Mouse (Mus musculus): ENCODE measurements around the gene Spo11.

Spo11 gene

GRCm38 (mm10) chr2:172974701-172975100 lies 2.8 kb upstream of the Spo11 start:
- Histone ChIP-seq H3K36me3 (ENCODE audit: control insufficient read depth, insufficient read depth, low read length, poor library complexity, severe bottlenecking) (no peaks in the 10 kb centered on the region), H3K27me3 (ENCODE audit: control insufficient read depth, insufficient read depth, low read length, poor library complexity, severe bottlenecking) (no peaks in the 10 kb centered on the region)
- DNase-seq (ENCODE audit: low read depth, low spot score), result no peak

- Histone ChIP-seq H3K27me3 (ENCODE audit: control insufficient read depth, insufficient read depth, low read length, poor library complexity, severe bottlenecking) (no peaks in the 10 kb centered on the region), H3K36me3 (ENCODE audit: control insufficient read depth, insufficient read depth, low read length, poor library complexity, severe bottlenecking) (no peaks in the 10 kb centered on the region)
- DNase-seq (ENCODE audit: low read depth, low spot score), result no peak
Observed at GRCm38 (mm10) chr2:172975159-172975558, 2.3 kb upstream of the Spo11 start.

GRCm38 (mm10) chr2:172976661-172977238 lies 750 bp upstream of the Spo11 start:
- DNase-seq (ENCODE audit: low read depth, low spot score), result peak; percentile 75
- no peaks in the 10 kb centered on the region for H3K27me3 ChIP-seq (ENCODE audit: control insufficient read depth, insufficient read depth, low read length, poor library complexity, severe bottlenecking)
- no peaks in the 10 kb centered on the region for H3K36me3 ChIP-seq (ENCODE audit: control insufficient read depth, insufficient read depth, low read length, poor library complexity, severe bottlenecking)

GRCm38 (mm10) chr2:172978131-172978633 lies 682 bp downstream of the Spo11 start:
- no peak for DNase-seq (ENCODE audit: low read depth, low spot score)
- no peaks in the 10 kb centered on the region for H3K36me3 ChIP-seq (ENCODE audit: control insufficient read depth, insufficient read depth, low read length, poor library complexity, severe bottlenecking)
- H3K27me3 ChIP-seq (ENCODE audit: control insufficient read depth, insufficient read depth, low read length, poor library complexity, severe bottlenecking), result no peaks in the 10 kb centered on the region

DNA sequence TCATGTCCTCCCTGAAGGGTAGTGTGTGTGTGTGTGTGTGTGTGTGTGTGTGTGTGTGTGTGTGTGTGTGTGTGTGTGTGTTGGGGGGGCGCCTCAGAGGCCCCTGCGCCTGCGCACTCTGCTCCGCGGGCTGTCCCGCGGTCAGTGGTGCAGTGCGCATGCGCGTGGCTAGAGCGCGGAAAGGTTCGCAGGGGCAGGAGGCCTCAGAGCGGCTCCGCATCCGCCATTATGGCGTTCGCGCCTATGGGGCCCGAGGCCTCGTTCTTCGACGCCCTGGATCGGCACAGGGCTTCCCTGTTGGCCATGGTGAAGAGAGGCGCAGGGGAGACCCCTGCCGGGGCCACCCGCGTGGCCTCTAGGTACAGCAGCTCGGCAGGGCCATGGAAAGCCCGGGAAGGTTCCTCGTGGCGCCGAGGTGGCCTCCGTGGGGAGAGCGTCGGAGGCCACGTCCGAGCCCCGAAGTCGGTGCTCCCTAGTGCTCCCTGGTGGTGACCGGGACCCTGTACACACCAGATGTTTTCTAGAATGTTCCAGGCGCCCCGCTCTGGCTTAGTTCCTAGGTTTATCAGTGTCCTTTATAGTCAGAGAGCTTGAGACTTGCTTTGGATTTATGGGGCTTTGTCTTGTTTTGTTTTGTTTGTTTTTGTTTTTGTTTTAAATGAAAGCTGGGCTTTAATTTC lies 2.3 kb downstream of the Spo11 start:
- DNase-seq (ENCODE audit: low read depth, low spot score), result no peak

DNA sequence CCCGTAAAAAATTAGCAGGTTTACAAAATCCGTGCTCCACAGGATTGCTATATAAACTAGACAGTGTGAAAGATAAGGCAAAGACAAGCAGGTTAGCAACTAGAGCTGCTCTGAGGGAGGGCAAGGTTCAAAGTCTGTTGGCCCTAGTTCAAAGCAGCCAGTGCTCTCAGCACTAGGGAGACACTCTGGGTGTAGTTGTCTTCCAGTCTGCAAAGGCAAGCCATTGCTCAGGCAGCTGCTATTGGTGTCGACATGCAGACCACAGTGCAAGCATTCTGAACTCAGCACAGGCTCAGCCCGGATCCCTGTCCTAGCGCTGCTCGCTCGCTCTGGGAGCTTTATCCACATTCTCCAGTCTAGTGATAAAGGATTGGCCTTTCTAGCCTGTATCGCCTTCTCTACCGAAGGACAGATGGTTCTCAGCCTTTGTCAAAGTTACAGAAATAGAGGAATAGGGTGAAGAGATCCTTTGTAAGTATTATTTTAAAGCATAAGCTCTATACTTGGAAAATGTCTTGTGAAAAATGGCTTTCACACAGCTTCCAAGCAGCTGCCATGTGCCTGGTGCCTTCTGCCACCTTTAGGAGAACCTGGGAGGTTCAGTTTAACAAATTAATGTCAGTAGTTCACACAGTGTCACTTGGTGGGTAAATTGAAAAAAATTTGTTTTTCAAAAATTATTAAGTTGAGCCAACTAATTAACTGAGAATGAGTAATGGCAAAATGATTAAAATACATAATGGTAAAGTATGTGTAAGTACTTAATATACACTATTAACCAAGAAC lies 5.5 kb downstream of the Spo11 start:
- H3K36me3 ChIP-seq (ENCODE audit: control insufficient read depth, insufficient read depth, low read length, poor library complexity, severe bottlenecking), result no peaks in the 10 kb centered on the region
- no peak for DNase-seq (ENCODE audit: low read depth, low spot score)

More for the DNA sequence above, 2.3 kb downstream of the Spo11 start:
- no peaks in the 10 kb centered on the region for H3K27me3 ChIP-seq (ENCODE audit: control insufficient read depth, insufficient read depth, low read length, poor library complexity, severe bottlenecking)
- no peaks in the 10 kb centered on the region for H3K36me3 ChIP-seq (ENCODE audit: control insufficient read depth, insufficient read depth, low read length, poor library complexity, severe bottlenecking)

DNA sequence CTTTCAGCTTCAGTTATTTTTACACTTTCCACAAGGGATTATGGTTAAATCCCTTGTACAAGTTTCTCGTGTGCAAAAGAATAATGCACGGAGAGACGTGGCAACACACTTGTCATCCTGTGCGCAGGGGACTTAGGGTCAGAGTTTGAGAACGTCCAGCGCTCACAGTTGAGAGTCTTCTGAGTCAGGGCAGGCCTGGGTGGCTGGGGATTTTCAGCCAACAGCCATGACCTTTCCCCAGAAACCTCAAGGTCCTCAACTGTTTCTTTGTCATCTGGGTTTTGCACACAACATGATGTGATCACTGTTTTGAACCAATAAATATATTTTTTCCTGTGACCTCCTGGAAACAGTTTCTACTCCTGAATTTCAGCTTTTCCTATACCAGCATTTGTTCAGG lies 12.7 kb downstream of the Spo11 start:
- DNase-seq (ENCODE audit: low read depth, low spot score), result no peak
- no peaks in the 10 kb centered on the region for H3K36me3 ChIP-seq (ENCODE audit: control insufficient read depth, insufficient read depth, low read length, poor library complexity, severe bottlenecking)
- H3K27me3 ChIP-seq (ENCODE audit: control insufficient read depth, insufficient read depth, low read length, poor library complexity, severe bottlenecking), result no peaks in the 10 kb centered on the region

More for the DNA sequence above, 5.5 kb downstream of the Spo11 start:
- no peaks in the 10 kb centered on the region for H3K27me3 ChIP-seq (ENCODE audit: control insufficient read depth, insufficient read depth, low read length, poor library complexity, severe bottlenecking)

- H3K36me3 ChIP-seq (ENCODE audit: control insufficient read depth, insufficient read depth, low read length, poor library complexity, severe bottlenecking), result no peaks in the 10 kb centered on the region
- no peaks in the 10 kb centered on the region for H3K27me3 ChIP-seq (ENCODE audit: control insufficient read depth, insufficient read depth, low read length, poor library complexity, severe bottlenecking)
- peak; percentile 86 for DNase-seq (ENCODE audit: low read depth, low spot score)
Observed at GRCm38 (mm10) chr2:172996207-172996606, 18.7 kb downstream of the Spo11 start.

DNA sequence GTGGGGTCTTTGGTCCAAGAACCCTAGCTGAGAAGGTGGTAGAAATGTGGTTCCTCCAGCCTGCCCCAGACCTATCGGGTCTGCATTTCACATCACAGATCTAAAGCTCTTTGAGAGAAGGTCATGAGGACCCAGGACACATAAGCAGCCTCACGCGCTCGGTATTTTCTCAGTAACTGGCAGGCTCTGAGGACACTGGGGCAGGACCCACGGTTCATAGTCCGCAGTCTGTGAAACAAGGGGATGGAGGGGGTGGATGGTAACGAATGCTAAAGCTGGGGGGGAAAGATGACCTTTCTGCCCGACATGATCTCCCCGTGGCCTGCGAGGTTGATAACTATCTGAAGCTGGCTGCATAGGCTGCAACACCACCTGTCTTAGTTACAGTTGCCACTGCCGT lies 20.2 kb downstream of the Spo11 start:
- no peak for DNase-seq (ENCODE audit: low read depth, low spot score)
- no peaks in the 10 kb centered on the region; the same call in 1 of the 2 replicates for H3K36me3 ChIP-seq (ENCODE audit: control insufficient read depth, insufficient read depth, low read length, poor library complexity, severe bottlenecking)
- no peaks in the 10 kb centered on the region for H3K27me3 ChIP-seq (ENCODE audit: control insufficient read depth, insufficient read depth, low read length, poor library complexity, severe bottlenecking)

- DNase-seq (ENCODE audit: low read depth, low spot score), result no peak
- H3K36me3 ChIP-seq (ENCODE audit: control insufficient read depth, insufficient read depth, low read length, poor library complexity, severe bottlenecking), result peaks cover 1% of the 10 kb centered on the region; the same call in 1 of the 2 replicates
- no peaks in the 10 kb centered on the region for H3K27me3 ChIP-seq (ENCODE audit: control insufficient read depth, insufficient read depth, low read length, poor library complexity, severe bottlenecking)
Observed at GRCm38 (mm10) chr2:172998478-172998877, 21.0 kb downstream of the Spo11 start.

DNA sequence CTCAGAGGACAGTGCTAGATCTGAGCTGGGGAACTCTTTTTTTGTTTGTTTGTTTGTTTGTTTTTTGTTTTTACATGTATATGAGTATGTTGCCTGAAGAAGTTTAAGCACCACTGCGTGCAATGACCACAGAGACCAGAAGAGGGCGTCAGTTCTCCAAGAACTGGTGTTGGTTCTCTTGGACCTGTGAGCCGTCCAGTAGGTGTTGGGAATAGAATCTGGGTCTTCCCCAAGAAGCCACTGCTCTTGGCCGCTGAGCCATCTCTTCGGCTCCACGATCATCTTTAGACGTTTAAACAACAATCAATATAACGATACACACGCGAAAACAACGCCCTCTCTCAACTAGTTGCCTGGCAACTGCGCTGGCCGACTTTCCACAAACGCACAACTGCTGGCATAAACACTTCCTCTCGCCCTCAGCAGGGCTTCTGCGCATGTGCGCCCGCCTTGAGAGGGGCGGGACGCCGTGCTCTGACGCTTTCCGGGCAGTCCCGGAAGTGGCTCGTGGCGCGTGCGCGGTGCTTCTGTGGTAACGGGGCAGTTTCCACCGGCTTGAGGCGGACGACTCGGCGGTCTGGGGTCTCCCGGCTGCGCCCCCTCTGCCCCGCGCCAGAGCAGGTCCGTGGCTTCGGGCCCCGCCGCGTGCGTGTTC lies 22.3 kb downstream of the Spo11 start, which contains the start of gene Rae1:
Gene Rae1 (plus strand): TSS at position 488 of the 655 bp plus-strand sequence.
- peaks cover 1% of the 10 kb centered on the region; the same call in 1 of the 2 replicates for H3K36me3 ChIP-seq (ENCODE audit: control insufficient read depth, insufficient read depth, low read length, poor library complexity, severe bottlenecking)
- no peaks in the 10 kb centered on the region for H3K27me3 ChIP-seq (ENCODE audit: control insufficient read depth, insufficient read depth, low read length, poor library complexity, severe bottlenecking)
- peak; percentile 99 for DNase-seq (ENCODE audit: low read depth, low spot score)

GRCm38 (mm10) chr2:173000285-173000652 lies 22.8 kb downstream of the Spo11 start:
- peaks cover 1% of the 10 kb centered on the region; the same call in 1 of the 2 replicates for H3K36me3 ChIP-seq (ENCODE audit: control insufficient read depth, insufficient read depth, low read length, poor library complexity, severe bottlenecking)
- H3K27me3 ChIP-seq (ENCODE audit: control insufficient read depth, insufficient read depth, low read length, poor library complexity, severe bottlenecking), result no peaks in the 10 kb centered on the region
- no peak for DNase-seq (ENCODE audit: low read depth, low spot score)

DNA sequence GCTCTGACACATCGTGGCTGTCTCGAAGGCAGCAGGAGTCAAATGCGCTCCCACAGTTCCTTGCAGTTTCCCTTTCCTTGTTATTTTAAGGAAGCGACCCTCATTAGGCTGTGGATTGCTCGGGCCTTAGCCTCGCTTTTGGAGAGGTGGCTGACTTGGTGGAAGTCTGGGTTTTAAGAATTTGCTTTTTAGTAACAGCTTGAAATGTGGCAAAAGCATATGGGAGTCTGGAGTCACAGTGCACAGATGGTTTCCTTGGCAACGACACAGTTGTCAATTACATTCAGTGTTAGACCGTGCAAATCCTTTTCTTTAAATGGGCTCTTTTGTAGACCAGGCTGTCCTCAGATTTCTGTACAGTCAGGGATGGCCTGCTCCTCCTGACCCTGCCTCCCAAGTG lies 23.4 kb downstream of the Spo11 start:
- peaks cover 1% of the 10 kb centered on the region; the same call in 1 of the 2 replicates for H3K36me3 ChIP-seq (ENCODE audit: control insufficient read depth, insufficient read depth, low read length, poor library complexity, severe bottlenecking)
- DNase-seq (ENCODE audit: low read depth, low spot score), result no peak

GRCm38 (mm10) chr2:173003737-173004136 lies 26.2 kb downstream of the Spo11 start:
- H3K36me3 ChIP-seq (ENCODE audit: control insufficient read depth, insufficient read depth, low read length, poor library complexity, severe bottlenecking), result peaks cover 8% of the 10 kb centered on the region; the same call in 1 of the 2 replicates
- no peak for DNase-seq (ENCODE audit: low read depth, low spot score)
- H3K27me3 ChIP-seq (ENCODE audit: control insufficient read depth, insufficient read depth, low read length, poor library complexity, severe bottlenecking), result no peaks in the 10 kb centered on the region

More for the DNA sequence above, 23.4 kb downstream of the Spo11 start:
- no peaks in the 10 kb centered on the region for H3K27me3 ChIP-seq (ENCODE audit: control insufficient read depth, insufficient read depth, low read length, poor library complexity, severe bottlenecking)
